Mouse (Mus musculus) ovary, adult 18-20 months (tissue): ENCODE data around the gene Dusp5.

Source experiments
- DNase-seq: peaks from one replicate; pipeline ENCODE4 v3.0.0; 2022; ENCODE audit warnings: low spot score, mixed read lengths

Gene Dusp5

DNA sequence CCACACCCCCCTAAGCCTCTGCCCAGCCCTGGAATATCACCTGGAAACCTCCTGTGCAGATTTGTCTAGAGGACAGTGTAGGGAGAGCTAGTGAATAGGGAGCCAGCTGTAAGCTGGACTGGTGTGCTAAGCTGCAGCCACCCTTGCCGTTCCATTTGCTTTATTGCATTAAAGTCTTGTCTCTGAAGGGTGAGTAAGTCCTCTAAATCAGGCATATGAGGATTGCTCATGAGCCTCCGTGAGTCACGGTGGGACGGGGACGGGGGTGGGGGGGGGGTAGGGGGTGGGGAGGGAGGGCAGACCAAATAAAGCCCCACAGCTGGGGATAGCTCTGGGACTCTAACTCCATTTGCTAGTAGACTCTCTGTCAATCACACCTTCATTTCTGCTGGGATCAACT lies 14.7 kb downstream of the Dusp5 start:
- no peak for DNase-seq

DNA sequence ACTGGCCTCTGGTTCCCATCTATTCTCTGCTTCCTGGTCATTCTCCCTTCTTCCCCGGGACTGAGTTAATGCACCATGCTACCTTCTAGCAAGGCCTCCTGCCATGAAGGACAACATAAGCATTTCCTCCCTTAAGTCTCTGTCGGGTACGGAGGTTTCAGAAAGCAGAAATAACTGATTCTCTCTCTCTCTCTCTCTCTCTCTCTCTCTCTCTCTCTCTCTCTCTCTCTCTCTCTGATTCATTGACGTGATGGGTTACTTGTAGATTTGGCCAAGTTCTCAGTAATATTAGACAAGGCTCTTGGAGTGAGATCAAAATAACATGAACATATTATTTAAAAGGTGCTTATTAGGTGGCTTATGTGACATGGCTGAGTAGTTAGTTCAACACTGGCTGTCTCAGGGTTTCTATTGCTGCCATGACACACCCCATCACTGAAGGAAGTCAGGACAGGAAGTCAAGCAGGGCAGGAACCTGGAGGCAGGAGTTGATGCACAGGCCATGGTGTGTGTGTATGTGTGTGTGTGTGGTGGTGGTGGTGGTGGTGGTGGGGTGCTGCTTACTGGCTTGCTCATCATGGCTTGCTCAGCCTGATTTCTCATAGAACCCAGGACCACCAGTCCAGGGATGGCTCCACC lies 16.1 kb downstream of the Dusp5 start:
- no peak for DNase-seq

DNA sequence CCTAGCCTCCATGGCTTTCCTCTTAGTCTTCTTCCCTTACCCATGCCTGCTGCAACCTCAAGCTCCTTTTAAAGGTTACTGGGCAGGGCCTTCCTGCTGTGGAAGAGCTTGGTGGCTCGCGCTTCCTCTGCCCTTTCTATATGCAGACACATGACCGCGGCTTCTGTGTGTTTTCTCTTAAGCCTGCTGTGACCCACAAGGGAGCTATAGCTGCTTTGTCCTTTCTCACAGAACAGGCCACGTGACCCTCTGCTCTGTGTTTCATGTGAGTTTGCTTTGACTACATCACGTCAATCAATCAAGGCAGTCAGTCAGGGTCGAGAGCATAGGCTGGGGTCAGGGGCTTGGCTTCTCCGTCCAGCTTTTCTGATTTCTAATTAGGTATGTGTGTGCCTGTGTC lies 18.7 kb downstream of the Dusp5 start:
- no peak for DNase-seq

DNA sequence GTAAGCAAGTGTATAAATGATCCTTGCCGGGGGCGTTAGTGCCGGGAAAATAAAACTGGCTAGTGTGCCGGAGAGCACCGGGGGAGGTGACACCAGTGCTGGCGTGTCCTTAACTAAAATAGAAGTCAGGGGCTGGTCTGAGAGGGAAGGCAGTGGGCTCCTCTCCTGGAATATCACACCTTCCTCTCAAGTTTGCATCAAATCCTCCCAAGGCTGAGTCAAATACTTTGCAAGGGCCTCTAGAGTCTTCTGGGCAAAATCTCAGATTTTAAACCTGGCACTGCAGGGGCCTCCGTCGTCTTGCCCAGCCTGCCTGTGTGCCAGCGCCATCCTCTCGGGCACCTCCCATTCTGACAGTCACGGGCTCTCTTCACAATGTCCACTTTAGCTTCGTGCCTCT lies 22.1 kb downstream of the Dusp5 start:
- no peak for DNase-seq

DNA sequence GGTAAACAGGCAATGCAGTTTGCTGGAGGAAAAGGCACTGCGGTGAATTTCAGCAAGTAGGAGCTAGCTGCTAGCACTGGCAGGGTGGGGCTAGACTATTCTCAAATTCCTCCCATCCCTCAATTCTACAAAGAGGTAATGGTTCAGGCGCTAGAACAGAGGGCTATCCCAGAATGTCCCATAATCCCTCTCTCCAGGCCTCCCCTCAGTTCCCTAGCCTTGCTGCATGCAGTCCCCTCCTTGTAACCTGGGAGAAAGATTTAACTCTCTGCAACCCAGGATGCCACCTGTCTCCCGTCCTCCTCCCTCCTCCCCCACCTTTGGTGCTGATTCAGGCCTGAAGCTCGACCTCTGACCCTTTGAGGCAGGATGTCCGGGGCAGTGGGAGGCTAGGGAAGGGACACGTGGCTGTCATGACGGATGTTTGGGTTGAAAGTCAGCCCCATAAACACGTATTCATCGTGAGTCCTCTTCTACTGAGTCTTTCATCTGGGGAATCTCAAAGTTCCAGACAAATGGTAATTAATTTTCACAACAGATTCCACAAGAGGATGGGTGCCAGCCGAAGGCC lies 23.4 kb downstream of the Dusp5 start:
- DNase-seq: no peak

DNA sequence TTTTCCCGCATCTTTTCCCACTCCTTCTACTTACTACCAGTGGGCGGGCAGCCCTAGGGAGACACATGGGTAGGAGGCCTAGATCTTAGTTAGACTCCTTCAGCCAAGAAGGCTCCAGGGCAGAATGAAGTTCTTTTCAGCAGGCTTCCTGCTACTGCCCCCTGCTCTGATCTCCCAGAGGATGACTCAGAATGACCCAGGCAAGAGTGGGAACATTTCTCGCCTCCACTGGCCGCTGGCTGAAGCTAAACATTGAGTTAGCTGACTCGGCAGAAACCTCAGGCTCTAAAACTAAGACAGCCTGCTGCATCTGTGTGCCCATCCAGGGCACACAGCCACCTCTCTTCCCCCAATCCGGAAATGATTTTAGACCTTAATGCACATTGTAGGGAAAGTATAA lies 23.9 kb downstream of the Dusp5 start:
- DNase-seq: no peak

DNA sequence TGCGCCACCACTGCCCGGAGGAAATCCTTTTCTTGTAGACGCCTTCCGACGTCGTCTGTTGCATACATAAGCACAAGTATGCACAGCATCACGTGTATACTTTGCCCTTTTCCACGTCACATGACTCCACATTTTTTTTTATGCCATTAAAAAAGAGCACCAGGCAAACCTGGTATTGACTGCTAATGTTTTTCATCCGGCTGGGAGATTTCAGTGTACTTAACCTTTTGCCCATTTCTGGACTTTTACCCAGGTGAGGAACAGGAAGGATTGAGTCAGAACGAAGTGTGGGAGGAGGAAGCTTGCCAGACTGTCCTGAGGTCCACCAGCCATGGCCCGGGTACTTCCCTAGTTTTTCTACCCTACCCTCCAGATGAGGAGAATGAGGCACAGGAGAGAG lies 25.5 kb downstream of the Dusp5 start:
- DNase-seq: no peak

DNA sequence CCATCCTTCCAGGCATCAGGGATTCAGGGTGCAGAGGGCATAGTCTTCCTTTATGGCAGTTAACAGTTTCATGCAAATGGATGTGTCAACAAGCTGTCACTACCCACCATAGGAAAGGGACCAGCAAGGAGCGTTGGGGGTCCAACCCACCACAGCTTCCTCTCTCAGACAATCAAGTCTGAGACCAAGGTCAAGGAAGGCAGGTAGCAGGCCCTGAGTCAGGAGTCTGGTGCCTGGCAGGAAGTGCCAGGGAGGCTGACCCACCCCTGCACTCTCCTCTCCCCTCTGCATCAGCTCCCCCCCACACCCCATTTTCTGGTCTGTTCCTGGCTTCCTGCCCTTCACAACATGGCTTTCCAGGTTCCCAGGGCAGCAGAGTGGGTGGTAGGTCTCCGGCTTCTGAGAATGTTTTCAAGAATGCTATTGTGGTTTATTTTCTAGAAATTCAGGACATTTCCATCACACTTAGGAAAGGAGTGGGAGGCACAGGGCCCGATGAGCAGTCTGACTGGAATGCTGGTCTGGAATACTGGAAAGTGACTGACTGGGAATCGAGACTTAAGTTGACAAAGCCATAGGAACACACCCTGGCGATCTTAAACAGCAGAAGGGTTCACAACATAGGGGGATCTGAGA lies 26.2 kb downstream of the Dusp5 start:
- no peak for DNase-seq

DNA sequence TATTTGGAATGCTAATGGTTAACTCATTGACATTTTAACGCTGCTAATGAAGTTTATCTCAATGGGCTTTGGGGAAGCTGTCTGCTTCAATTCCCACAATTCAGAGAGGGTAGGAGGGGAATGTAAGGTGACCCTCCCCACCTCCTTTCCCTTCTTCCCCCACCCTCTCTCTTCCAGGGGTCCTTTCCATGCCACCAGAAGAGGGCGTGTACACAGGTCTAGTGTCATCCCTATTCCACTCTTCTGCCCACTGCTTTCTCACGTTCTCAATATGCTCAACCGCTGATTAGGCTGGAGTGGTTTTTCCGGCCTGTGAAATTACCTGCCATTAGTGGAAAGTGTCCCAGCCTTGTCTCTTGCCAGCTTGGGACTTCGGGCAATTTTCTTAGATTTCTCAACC lies 27.9 kb downstream of the Dusp5 start:
- DNase-seq: no peak

DNA sequence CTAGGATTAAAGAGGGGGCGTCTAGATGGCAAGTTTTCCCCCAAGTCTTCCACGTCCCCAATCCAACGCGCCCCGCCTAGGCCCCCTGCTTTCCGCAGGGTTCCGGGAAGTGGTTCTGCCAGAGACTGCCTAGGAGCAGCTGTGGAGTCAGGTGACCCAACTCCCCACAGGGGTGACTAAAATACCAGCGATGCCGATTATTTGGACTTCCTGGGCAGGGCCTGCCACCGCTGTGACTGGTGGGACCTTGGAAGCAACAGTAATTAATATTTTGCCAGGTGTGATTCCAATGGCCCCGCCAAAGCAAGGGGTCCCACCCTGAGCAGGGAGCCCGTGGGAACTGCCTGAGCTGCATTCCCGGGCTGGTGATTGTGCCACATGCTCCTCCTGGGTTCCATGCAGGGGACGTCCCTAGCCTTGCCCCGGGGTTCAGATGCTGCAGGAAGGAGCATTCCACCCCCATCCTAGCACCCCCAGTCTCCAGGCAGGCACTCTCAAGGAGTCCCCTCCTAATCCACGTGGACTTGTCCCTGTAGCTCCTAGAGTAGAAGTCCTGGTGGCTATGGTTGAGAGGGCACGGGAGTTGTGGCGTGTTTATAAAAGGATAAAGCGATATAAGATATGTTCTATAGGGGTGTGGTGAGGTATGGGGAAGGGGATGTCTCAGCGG lies 28.5 kb downstream of the Dusp5 start:
- no peak for DNase-seq

DNA sequence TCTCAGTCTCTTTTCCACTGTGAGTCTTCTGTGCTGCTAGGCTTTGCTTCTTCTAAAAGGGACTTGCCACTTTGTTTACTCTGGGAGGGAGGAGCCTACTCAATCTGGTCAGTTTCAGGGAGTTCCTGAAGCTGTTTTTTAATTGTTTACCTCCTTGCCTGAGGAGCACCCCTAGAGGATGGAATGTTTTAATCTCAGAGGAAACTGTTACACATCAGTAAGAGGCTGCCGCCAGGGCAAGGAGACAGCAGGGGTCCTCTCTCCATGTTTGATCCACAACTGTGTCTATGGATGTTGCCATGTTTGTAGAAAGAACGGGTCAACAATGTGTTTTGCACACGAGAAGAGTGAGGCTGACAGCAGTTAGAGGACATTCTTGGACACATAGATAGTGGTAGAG lies 31.5 kb downstream of the Dusp5 start:
- no peak for DNase-seq

DNA sequence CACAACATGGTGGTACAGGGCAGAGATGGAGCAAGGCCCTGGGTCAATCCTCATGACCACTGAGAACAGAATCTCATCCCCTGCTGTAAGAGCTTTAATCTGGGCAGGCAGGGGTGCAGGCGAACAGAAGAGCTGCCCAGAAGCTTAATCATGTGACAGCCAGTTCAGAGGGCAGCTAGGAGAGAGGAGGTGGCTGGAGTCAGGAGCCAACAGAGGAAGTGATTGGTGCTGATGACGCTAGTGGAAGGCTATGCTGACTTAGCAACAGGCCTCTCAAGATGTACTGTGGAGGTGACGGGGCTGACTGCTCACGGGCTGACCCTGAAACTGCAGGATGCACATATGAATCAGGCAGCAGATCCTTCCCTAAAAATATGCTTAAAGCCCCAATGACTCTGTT lies 35.3 kb downstream of the Dusp5 start:
- no peak for DNase-seq

DNA sequence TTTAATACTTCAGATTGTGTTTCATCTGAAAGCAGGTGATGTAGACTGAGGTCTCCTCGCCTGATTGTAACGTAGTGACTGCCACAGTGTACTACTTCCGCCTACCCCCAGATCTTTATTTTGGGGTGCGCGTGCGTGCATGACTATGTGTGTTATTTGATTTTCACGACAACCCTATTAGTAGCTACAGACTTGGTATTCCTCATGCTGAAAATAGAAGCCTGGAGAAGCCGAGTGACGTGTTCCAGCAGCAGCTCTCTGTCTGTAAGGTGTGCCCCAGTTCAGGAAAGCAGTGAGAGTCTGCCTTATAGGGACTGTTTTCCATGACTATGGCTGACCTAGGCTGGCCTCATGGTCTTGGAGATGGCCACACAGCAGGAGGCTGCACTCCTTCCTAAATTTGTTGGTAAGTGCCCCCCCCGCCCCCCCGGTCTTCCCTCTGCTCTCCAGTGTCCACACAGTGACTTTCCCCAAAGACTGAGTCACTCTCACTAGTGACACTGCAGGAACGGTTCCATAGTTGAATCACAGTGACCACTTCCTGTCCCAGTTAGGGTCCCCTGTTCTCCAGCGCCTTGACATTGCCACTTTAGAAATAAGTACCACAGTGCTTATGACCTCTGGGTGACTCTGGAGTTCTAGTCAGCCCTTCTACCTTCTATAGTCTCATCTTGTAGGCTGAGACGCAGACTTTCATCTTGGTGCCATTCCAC lies 36.8 kb downstream of the Dusp5 start:
- DNase-seq: no peak

DNA sequence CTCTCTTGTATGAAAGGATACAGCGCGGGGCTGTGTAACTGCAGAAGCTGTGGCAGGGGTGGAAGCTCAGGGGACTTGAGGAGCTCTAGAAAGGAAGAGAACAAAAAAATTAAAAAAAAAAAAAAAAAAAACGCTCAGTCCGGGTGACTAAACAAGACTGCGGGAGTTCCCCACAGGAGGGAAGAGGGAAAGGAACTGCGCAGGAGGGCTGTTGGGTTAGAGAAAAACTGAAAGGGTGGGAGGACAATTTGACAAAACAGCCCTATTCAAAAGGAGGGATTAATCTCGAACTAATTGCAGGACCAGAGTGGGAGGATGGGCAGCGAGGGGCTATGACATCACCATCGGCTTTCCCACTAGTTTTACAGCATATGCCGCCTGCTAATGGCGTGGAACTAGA lies 39.0 kb downstream of the Dusp5 start:
- no peak for DNase-seq

DNA sequence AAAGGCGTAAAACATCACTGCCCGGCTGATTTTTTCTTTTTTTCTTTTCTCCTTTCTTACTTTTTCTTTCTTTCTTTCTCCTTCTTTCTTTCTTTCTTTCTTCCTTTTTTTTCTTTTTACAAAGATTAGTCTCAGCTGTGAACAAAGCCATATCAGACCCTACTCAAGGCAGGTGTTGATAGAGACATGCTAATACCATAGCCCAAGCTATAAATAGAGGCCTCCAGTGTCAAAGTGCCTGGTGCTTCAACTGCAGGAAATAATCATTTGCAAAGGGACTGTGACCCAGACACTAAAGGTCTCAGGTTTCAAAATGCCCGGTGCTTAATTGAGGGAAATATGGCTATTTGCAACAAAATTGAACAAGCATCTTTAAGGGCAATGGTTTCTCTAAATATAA lies 39.6 kb downstream of the Dusp5 start:
- no peak for DNase-seq

DNA sequence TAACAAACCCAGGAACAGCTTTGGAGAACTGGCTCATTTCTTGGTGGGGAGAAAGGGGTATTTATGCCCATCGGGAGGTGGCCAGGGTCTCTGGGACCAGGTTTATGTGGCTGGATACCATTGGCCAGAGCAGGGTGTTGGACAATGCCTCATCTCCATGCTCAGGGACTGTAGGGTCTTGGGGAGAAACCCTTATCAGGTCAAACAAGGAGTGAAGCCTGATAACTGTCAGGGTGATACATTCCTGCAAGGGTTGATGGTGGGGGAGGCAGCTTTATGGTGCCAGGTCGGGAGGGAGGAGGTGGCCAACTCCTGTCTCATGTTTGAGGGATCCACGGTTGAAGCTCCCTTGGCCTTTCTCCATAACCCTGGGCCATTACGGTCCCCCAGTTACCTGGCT lies 42.1 kb downstream of the Dusp5 start:
- DNase-seq: no peak

DNA sequence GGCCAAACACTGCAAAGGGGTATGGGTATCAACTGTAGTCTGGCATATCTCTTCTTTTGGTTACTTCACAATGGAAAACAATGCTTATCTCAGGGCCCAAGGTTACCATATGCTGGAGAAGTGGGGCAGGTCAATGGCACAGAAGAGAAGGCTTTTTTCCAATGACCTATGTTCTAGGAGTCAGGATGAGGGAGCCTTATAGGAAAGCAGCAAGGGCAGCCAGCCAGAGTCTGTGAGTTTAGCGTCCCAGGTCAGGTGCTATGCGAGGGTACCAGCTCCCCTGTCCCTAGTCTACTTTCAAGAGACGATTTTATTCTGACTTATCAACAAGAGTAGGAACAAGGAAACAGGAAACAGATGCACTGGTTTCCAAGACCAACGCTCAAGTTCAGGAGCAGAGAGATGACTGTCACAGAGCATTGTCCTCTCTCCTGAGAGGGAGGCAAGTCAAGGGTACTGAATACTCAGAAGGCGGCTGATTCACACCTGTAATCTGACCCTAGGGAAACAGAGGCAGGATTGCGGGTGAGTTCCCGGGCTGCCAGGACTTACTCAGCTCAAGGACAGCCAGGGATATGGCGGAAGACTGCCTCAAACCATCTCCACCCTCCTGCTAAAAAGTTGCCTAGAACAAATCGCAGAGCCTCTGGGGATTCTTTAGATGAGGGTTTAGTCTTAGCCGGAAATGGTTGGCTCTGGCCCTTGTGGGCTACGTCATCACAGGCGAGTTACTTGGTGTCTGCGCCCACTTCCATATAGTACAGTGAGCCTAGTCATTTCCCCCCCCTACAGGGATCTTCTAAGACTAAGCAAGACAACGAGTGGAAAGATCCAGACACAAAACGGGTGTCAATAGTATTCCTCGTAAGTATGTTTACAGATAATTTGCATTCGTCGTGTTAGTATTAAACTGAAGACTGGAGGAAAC lies 42.9 kb downstream of the Dusp5 start:
- DNase-seq: no peak

DNA sequence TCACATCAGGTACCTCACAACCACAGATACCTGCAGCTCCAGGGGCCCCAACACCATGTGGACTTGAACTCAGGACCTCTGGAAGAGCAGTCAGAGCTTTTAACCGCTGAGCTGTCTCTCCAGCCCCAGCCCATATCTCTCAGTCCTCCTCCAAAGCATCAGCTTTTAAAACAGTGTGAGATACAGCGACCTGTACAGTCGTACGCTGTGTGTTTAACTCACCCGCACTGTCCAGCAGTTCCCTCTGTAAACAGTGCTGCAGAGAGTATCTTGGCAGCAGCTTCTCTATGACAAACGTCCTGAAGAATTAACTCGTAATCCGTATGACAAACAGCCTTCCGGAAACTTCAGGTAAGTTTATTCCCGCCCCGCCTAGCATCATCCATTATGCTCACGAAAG lies 43.7 kb downstream of the Dusp5 start:
- DNase-seq: no peak

DNA sequence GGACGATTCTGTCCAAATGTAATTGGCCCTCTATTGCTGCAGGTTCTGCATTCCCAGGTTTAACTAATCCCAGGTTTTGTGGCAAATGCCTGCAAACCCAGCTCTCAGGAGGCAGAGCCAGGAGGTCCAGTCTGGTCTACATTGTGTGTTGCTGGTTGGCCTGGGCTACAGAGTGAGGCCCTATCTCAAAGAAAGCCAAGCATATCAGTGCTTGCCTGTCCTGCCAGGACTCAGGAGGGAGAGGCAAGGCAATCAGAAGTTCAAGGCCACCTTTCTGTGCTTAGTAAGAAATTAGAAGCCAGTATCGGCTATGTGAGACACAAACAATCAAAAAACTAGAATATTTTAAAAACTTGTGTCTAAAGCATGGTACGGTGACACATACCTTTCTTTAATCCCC lies 44.2 kb downstream of the Dusp5 start:
- peak; percentile 69 for DNase-seq

DNA sequence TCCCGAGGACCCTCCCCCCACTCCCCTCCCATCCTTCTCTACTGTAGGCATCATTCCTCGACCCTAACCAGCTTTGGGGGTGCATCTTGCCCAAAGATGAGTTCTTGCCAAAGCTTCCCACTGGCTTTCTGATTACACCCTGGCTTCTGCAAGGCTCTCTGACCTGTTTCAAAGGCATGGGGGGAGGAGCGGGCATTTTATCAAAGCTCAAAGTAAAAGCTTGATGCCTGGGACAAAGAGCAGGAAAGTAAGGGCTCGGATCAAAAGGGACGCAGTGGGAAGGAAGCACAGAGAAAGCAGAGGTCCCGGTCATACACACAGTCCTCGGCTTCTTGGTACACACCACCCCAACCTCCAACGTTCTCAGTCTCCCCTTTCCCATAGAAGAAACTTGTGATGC lies 45.2 kb downstream of the Dusp5 start:
- DNase-seq: no peak

DNA sequence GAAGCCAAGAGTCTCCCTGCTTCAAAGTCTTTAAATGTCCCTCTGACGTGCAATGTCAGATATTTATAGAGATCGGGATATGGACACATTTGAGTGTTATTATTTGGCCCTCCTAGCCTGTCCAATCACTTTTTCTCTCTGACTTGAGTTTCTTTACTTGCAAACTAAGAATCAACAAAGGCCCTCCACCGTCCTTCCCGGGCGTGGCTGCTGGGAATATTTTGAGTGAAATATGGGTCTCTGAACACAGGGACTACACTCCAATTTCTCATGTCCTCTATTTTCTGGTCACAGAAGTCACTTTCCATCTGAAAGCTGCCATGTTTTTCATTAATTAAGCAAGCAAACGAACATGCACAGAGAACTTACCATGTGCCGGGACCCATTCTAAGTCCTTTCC lies 45.6 kb downstream of the Dusp5 start:
- DNase-seq: no peak
